Mouse (Mus musculus) small intestine, adult 2 months (tissue): Measurements from ENCODE around the gene Nrbp1.
A peak's percentile ranks its signal among the peaks of the same experiment; 100 is the strongest.

ENCODE experiments used
- CTCF ChIP-seq: fragments of 200-500 bp; IDR thresholded peaks from 2 replicates; pipeline ENCODE4 v1.5.1; 2012; ENCODE audit warnings: low read depth, mild to moderate bottlenecking, control low read depth, inconsistent platforms, low read length, moderate library complexity, mixed read lengths; ENCODE audit not compliant: insufficient replicate concordance, insufficient read length; ENCODE audit errors: extremely low read depth
- POLR2A ChIP-seq: fragments of 200-500 bp; IDR thresholded peaks from 2 replicates; pipeline ENCODE4 v1.6.1; 2012; ENCODE audit warnings: low read depth, mild to moderate bottlenecking, control low read depth, inconsistent platforms, low read length, moderate library complexity

GRCm38 (mm10) chr5:31192939-31193630 is 47.6 kb upstream of the Nrbp1 start, which contains the start of the genes Snx17 and Eif2b4:
- TF ChIP-seq CTCF (no peak), POLR2A (peak; percentile 69)
